Mouse (Mus musculus): ENCODE results near the gene Acads. TPM values are rescaled to one million over a fixed set of nuclear protein-coding genes. Genes with fewer than 3 reads are reported as not detected.
"Not testable (repeated sequence)": the region's sequence is repeated elsewhere in the genome, so short reads cannot be mapped to it uniquely, and the experiment has no call there.

The Acads gene
- 59.9 and 66.9 TPM in 2 replicates for polyA plus RNA-seq (2016; fragmentation: Nextera tagmentation; extraction: Ambion mirVana)

DNA sequence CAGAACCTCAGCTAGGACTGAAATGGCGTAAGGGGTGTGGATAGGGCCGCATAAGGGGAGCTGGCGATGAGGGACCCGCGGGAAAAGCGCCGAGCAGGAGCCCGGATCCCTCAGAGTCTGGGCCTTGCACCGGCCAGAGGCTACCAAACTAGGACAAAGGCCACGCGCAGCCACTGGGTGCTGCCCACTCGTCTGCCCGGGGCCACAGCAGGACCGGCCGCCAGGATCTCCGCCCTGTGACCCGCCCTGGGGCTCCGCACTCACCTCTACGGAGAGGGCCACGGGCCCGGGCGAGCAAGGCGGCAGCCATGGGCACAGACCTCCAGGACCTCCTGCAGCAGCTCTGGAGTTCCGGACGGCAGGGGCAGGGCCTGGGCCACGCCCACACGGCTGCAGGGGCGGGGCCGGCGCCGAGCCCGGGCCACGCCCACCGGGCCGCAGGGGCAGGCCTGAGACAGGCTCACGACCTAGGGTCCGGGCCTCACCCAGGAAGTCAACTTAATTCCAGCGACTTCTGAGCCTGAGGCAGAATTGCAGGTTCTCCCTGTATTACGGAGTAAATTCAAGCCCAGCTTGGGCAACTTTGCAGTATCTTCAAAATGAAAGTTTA, at the start of gene Acads:
Acads (minus strand) TSS at position 386 of the 610 bp plus-strand sequence.
- Histone ChIP-seq H3K9me3 (no peaks in the 10 kb centered on the region; the same call in 1 of the 2 replicates), H3K4me3 (peak within 1 kb of the TSS; percentile 83), H3K27ac (peak within 1 kb of the TSS; percentile 92), H3K27me3 (ENCODE audit: poor library complexity, severe bottlenecking) (no peaks in the 10 kb centered on the region), H3K36me3 (replicated peaks) (peaks cover 62% of the 10 kb centered on the region), H3K4me1 (peaks cover 15% of the 10 kb centered on the region)
- WGBS, result under 1% methylated on average over 39 of the region's 39 CpGs
- peak; percentile 84 for DNase-seq (ENCODE audit: extremely low spot score, low spot score)

DNA sequence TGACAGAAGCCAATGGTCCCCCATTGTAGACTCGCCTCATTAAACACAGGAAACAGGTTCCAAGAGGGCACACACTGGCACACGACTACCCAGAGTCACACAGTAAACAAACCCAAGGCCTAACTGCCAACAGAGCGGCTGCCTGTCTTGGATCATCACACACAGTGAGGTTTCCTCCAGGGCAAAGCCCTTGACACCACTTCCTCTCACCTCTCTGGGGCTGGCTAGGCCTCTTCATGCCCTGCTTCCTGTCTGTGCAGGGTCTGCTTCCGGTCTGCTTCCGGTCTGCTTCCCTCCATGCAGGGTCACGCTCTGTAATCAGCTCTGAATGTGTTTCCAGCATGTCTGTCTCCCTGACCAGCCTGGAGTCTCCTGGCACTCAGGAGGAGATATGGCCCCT, 48.2 kb upstream of the Acads start:
- Histone ChIP-seq H3K4me1 (peaks cover 28% of the 10 kb centered on the region), H3K27me3 (ENCODE audit: poor library complexity, severe bottlenecking) (no peaks in the 10 kb centered on the region; the same call in 1 of the 2 replicates), H3K4me3 (no peak overlapping the region), H3K27ac (no peak overlapping the region), H3K9me3 (no peaks in the 10 kb centered on the region), H3K36me3 (replicated peaks) (no peaks in the 10 kb centered on the region)
- WGBS, result 73% methylated on average over 6 of the region's 6 CpGs
- DNase-seq (ENCODE audit: extremely low spot score, low spot score), result no peak

DNA sequence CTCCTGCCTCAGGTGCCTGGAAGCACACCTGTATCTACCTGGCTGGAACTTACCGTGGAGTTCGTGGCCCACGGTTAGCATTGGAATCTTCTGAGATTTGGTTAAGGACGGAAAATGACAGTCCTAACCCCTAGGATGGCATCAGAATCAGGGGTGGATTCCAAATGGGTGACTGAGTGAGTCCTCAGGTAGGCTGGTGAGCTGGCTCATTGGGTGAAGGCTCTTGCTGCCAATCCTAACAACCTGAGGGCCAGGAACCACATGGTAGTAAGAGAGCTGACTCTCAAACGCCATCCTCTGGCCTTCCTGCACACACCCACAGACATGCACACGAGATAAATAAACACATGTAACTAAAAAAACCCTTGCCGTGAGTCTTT, 47.7 kb upstream of the Acads start:
- no peak for DNase-seq (ENCODE audit: extremely low spot score, low spot score)
- H3K9me3 ChIP-seq, result no peaks in the 10 kb centered on the region
- no peak overlapping the region for H3K4me3 ChIP-seq
- H3K27me3 ChIP-seq (ENCODE audit: poor library complexity, severe bottlenecking), result no peaks in the 10 kb centered on the region; the same call in 1 of the 2 replicates
- H3K36me3 ChIP-seq (replicated peaks), result no peaks in the 10 kb centered on the region
- WGBS, result 82% methylated on average over 7 of the region's 7 CpGs
- H3K4me1 ChIP-seq, result peaks cover 28% of the 10 kb centered on the region
- no peak overlapping the region for H3K27ac ChIP-seq

DNA sequence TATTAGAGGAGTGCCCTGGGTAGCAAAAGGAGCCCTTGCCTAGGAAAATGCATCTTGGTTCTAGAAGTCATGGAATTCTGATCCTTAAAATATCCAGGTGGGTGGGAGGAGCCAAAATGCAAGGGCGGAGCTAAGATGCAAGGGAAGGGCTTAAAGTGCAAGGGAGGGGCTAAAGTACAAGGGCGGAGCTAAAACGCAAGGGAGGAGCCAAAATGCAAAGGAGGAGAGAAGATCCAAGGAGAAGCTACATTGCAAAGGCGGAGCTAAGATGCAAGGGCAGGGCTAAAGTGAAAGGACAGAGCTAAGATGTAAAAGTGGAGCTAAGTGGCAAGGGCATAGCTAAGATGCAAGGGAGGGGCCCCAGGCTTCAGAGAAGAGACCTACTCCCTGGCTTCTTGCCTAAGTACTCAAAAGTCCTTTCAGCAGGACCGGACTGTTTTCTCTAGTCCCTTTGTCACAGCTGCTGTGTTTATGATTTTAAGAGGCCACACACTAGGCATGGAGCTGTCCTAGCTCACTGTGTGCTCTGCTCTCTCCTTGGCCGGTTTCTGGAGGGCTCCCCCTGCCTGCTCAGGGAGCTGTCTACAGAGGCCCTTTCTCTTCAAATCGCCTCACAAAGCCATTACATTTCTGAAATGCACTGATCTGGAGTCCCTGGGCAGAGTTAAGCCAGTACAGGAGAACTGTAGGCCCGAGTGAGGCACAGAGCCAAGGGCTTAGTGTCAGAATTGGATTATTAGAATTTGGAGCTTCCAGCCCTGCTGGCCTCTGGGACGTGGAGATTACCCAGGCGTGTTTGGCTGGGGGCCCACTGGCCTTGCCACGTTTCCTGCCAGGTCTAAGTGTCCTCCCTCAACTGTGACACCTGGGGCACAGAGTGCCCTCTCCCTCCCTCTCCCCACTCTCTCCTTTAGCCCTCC, 47.0 kb upstream of the Acads start:
- no peak overlapping the region for H3K27ac ChIP-seq

DNA sequence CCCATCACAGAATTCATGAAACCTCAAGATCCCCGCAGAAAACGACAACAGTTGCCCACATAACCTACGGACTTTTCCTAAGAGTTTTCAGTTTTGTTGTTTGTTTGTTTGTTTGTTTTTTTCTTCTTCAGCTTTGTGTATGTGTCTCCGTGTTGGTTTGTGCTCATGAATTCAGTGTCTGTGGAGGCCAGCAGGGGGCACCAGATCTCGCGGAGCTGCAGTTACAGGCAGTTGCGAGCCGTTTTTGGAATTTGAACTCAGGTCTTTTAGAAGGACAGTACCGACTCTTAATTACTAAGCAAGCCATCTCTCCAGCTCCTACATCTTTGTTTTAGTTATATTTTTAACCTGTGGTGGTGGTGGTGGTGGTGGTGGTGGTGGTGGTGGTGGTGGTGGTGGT, 46.2 kb upstream of the Acads start:
- H3K36me3 ChIP-seq (replicated peaks), result no peaks in the 10 kb centered on the region
- no peak overlapping the region for H3K4me3 ChIP-seq
- H3K27ac ChIP-seq, result no peak overlapping the region
- no peaks in the 10 kb centered on the region; the same call in 1 of the 2 replicates for H3K27me3 ChIP-seq (ENCODE audit: poor library complexity, severe bottlenecking)
- no peaks in the 10 kb centered on the region for H3K9me3 ChIP-seq
- H3K4me1 ChIP-seq, result peaks cover 41% of the 10 kb centered on the region
- 61% methylated on average over 9 of the region's 9 CpGs for WGBS
- DNase-seq (ENCODE audit: extremely low spot score, low spot score), result no peak

More for the DNA sequence above, 47.0 kb upstream of the Acads start:
- 56% methylated on average over 11 of the region's 11 CpGs for WGBS
- peaks cover 33% of the 10 kb centered on the region for H3K4me1 ChIP-seq
- no peaks in the 10 kb centered on the region for H3K9me3 ChIP-seq
- H3K36me3 ChIP-seq (replicated peaks), result no peaks in the 10 kb centered on the region
- no peak for DNase-seq (ENCODE audit: extremely low spot score, low spot score)
- no peak overlapping the region for H3K4me3 ChIP-seq
- no peaks in the 10 kb centered on the region; the same call in 1 of the 2 replicates for H3K27me3 ChIP-seq (ENCODE audit: poor library complexity, severe bottlenecking)

DNA sequence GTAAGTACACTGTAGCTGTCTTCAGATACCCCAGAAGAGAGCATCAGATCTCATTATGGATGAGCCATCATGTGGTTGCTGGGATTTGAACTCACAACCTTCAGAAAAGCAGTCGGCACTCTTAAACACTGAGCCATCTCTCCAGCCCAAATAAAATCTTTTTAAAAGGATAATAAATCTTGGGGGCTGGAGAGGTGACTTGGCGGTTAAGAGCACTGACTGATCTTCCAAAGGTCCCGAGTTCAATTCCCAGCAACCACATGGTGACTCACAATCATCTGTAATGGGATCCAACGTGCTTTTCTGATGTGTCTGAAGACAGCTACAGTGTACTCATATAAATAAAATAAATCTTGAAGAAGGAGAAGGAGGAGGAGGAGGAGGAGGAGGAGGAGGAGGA, 45.3 kb upstream of the Acads start:
- not testable (repeated sequence) for H3K27me3 ChIP-seq (ENCODE audit: poor library complexity, severe bottlenecking); H3K36me3 ChIP-seq (replicated peaks); DNase-seq (ENCODE audit: extremely low spot score, low spot score); H3K9me3 ChIP-seq; H3K4me3 ChIP-seq; H3K27ac ChIP-seq
- peaks cover 42% of the 10 kb centered on the region for H3K4me1 ChIP-seq
- 79% methylated on average over 4 of the region's 4 CpGs for WGBS

DNA sequence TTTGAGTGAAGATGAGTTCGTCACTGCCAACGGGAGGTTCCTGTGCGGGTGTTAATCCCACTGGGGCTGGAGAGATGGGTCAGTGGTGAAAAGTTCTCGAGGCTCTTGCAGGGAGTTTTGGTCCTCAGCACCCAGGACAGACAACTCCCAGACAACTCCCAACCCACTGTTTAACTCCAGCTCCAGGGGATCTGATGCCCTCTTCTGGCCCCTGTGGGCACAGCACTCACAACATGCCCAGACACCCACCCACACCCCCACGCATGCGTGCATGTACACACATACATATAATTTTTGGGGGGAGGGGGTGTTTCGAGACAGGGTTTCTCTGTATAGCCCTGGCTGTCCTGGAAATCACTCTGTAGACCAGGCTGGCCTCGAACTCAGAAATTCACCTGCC, 44.4 kb upstream of the Acads start:
- no peaks in the 10 kb centered on the region for H3K36me3 ChIP-seq (replicated peaks)
- peak; percentile 50 for DNase-seq (ENCODE audit: extremely low spot score, low spot score)
- WGBS, result 44% methylated on average over 8 of the region's 8 CpGs
- H3K4me1 ChIP-seq, result peaks cover 44% of the 10 kb centered on the region
- H3K27me3 ChIP-seq (ENCODE audit: poor library complexity, severe bottlenecking), result no peaks in the 10 kb centered on the region; the same call in 1 of the 2 replicates
- H3K9me3 ChIP-seq, result no peaks in the 10 kb centered on the region
- H3K4me3 ChIP-seq, result no peak overlapping the region; the same call in 1 of the 2 replicates
- no peak overlapping the region for H3K27ac ChIP-seq

DNA sequence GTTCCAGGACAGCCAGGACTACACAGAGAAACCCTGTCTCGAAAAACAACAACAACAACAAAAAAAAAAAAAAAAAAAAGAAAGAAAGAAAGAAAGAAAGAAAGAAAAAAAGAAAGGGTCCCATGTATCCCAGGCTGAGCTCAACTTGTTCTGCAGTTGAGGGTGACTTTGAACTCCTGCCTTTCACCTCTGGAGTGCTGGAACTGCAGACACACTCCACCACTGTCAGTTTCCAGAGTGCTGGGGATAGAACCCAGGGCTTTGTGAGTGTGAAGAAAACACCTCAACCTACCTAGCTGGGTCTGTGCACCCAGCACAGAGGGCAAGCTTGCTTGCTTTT, 42.8 kb upstream of the Acads start:
- H3K4me3 ChIP-seq; H3K9me3 ChIP-seq; H3K27me3 ChIP-seq (ENCODE audit: poor library complexity, severe bottlenecking); DNase-seq (ENCODE audit: extremely low spot score, low spot score); H3K27ac ChIP-seq; H3K36me3 ChIP-seq (replicated peaks): not testable (repeated sequence)
- H3K4me1 ChIP-seq, result peaks cover 48% of the 10 kb centered on the region
- WGBS, result 79% methylated on average over 1 of the region's 1 CpGs

DNA sequence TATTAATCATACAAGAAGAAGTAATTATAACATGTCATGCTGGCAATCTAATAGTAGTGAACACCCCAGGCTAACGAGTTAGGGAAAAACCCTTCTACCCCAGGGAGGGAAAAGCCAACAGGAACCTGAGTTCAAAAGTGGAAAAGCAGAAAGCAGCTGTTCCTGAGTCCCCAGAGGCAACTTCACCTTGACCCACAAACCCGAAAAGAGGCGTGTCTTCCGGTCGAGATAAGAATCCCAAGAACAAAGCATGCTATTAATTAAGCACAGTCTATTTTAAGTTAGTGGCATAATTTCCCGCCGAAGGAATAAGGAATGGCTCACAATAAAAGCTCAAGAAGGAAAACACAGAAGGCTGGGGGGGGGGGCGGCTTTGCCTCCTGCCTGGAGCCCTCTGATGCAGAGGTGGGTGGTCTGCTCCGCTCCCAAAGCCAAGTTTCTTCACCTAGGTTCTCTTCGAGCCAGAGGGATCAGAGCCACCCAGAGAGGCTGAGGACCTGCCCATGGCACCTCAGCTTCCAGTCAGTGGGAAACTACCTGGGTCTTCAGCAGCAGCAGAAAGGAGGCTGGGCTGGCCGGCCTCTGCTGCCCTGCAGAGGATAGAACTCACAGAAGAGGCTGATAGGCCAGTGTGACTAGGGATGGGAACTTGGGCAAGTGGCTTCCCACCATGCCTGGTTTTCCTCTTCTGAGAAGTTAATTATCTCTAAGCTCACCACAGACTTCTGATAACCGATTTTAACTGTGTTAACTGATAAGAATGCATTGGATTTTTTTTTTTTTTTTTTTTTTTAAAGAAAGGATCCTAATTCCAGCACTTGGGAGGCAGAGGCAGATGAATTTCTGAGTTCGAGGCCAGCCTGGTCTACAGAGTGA, 42.2 kb upstream of the Acads start:
- no peaks in the 10 kb centered on the region; the same call in 1 of the 2 replicates for H3K27me3 ChIP-seq (ENCODE audit: poor library complexity, severe bottlenecking)
- H3K9me3 ChIP-seq, result no peaks in the 10 kb centered on the region
- DNase-seq (ENCODE audit: extremely low spot score, low spot score), result no peak
- WGBS, result 63% methylated on average over 13 of the region's 13 CpGs
- H3K27ac ChIP-seq, result peak overlapping the region; percentile 51
- H3K4me3 ChIP-seq, result no peak overlapping the region
- H3K36me3 ChIP-seq (replicated peaks), result no peaks in the 10 kb centered on the region
- peaks cover 49% of the 10 kb centered on the region for H3K4me1 ChIP-seq

DNA sequence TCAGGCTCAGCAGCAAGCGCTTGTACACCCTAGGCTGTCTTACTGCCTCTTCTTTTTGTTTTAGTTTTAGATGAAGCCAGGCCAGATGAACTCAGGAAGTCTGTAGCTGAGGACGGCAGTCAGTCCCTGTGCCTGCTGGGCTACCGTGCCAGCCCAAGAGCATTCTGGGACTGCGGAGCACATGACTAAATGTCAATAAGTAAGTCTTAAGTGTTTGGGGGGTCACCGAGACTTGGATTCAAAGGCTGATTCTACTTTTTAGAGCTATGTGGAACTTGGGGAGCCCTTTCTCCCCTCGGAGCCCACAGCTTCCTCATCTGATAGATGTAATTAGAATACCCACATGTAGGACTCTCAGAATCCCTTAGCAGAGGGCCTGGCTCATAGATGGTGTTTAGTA, 41.5 kb upstream of the Acads start:
- 82% methylated on average over 6 of the region's 6 CpGs for WGBS
- peaks cover 50% of the 10 kb centered on the region for H3K4me1 ChIP-seq

DNA sequence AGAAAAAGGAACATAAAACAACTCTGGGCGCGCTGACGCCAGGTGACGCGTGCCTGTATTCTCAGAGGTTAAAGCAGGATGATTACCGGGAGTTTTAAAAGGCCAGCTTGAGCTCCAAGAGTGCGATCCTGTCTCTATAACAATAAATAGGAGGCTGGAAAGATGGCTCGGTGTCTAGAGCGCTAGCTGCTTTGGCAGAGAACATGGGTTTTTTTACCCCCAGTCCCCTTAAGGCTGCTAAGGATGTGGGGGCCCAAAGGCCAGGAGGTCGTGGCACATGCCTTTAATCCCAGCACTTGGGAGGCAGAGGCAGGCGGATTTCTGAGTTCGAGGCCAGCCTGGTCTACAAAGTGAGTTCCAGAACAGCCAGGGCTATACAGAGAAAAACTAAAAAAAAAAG, 40.0 kb upstream of the Acads start:
- peaks cover 65% of the 10 kb centered on the region for H3K4me1 ChIP-seq
- WGBS, result 41% methylated on average over 12 of the region's 12 CpGs
- H3K36me3 ChIP-seq (replicated peaks), result peaks cover 5% of the 10 kb centered on the region; the same call in 1 of the 2 replicates

More for the DNA sequence above, 41.5 kb upstream of the Acads start:
- no peak for DNase-seq (ENCODE audit: extremely low spot score, low spot score)
- Histone ChIP-seq H3K4me3 (no peak overlapping the region), H3K9me3 (no peaks in the 10 kb centered on the region), H3K27me3 (ENCODE audit: poor library complexity, severe bottlenecking) (no peaks in the 10 kb centered on the region; the same call in 1 of the 2 replicates), H3K36me3 (replicated peaks) (no peaks in the 10 kb centered on the region), H3K27ac (0 out of 2 replicates have a peak overlapping the region, but pooled peaks have one; percentile 15)

More for the DNA sequence above, 40.0 kb upstream of the Acads start:
- H3K4me3 ChIP-seq, result peak overlapping the region; percentile 100
- H3K27me3 ChIP-seq (ENCODE audit: poor library complexity, severe bottlenecking), result no peaks in the 10 kb centered on the region; the same call in 1 of the 2 replicates
- DNase-seq (ENCODE audit: extremely low spot score, low spot score), result no peak
- H3K9me3 ChIP-seq, result no peaks in the 10 kb centered on the region
- peak overlapping the region; percentile 98 for H3K27ac ChIP-seq
